Mouse (Mus musculus) kidney, adult 9 months (tissue): ENCODE measurements around the gene Rbfox2.

Experiments used
- DNase-seq: peaks from one replicate; pipeline ENCODE4 v3.0.0; 2022

Rbfox2 gene

DNA sequence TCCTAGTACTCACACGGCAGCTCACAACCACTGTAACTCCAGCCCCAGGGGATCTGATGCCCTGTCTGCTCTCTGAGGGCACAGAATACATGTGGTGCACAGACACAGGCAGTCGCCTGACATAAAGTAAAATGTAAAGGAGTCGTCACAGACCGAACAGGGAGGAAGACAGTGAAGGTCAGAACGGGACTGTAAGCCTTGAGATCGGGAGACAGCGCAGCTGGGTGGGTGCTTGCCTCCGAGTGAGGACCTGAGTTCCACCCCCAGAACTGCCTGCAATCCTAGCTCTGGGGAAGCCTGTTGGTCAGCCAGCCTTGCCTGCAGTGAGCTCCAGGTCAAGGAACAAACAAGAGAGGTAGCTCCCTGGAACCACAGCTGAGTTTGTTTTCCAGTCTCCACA, 177.7 kb downstream of the Rbfox2 start:
- DNase-seq: no peak

GRCm38 (mm10) chr15:77127737-77128136, 179.1 kb downstream of the Rbfox2 start:
- DNase-seq: no peak

GRCm38 (mm10) chr15:77126674-77127073, 180.1 kb downstream of the Rbfox2 start:
- DNase-seq: no peak

GRCm38 (mm10) chr15:77124372-77125117, 182.3 kb downstream of the Rbfox2 start:
- DNase-seq: peak; percentile 8

DNA sequence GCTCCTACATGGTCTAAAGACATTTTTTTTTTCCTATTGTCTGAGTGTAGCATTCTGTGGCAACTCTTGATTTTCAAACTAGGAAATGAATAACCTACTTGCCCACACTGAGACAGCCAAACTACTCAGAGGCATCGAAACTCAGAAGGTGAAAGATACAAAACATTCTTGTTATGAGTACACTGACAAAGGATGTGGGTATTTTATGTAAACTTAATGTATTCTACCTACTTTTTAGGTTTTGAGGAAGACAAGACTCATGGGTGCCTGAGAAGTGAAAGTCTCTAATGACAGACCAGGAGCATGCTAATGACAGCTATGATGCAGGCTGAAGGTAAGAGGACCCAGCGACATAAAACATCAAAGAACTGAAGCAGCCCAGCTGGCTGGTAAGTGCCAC, 184.0 kb downstream of the Rbfox2 start:
- no peak for DNase-seq

DNA sequence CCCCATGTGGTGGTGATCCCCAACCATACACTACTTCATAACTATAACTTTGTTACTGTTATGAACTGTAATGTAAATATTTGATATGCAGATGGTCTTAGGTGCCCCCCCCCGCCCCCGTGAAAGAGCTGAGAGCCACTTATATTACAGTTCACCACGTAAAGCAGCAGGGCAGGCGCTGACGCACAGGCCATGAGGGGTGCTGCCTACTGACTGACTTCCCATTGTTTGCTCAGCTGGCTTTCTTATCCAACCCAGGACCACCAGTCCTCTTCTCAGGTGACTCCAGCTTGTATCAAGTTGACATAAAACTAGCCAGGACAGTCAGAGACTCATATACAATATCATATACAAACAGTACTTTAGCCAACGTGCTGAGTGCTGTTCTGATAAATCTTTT, 184.6 kb downstream of the Rbfox2 start:
- DNase-seq: no peak

- DNase-seq: no peak
Observed at GRCm38 (mm10) chr15:77119666-77120065, 187.1 kb downstream of the Rbfox2 start.

- DNase-seq: no peak
Observed at GRCm38 (mm10) chr15:77117209-77117608, 189.6 kb downstream of the Rbfox2 start.

DNA sequence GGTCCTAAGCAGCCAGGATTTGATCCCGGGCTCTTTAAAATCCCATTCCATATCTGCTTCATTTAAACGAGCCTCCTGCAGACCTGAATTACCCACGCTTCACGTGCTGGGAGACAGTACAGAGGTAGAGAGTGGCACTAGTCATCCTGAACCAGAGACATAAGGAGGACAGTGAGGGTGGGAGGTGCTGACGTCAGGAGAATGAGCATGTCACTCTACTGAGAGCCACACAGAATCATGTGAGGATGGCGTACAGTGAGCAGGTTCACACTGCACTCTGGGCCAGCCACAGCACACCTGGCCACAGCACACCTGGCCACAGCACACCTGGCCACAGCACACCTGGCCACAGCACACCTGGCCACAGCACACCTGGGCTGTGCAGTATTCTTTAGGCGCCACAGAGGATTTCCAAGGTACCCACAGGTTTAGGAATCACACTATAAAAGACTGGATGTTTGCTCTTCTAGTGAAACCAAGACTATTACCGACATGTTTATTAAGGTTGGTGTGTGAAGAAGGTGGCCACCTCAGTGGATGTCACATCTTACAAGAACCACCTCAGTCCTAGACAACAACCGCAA, 190.6 kb downstream of the Rbfox2 start:
- no peak for DNase-seq

- peak; percentile 36 for DNase-seq
Observed at GRCm38 (mm10) chr15:77115456-77115855, 191.3 kb downstream of the Rbfox2 start.

- DNase-seq: no peak
Observed at GRCm38 (mm10) chr15:77113591-77113990, 193.2 kb downstream of the Rbfox2 start.

GRCm38 (mm10) chr15:77112378-77112777, 194.4 kb downstream of the Rbfox2 start:
- DNase-seq: no peak

- DNase-seq: no peak
Observed at GRCm38 (mm10) chr15:77111924-77112323, 194.9 kb downstream of the Rbfox2 start.

DNA sequence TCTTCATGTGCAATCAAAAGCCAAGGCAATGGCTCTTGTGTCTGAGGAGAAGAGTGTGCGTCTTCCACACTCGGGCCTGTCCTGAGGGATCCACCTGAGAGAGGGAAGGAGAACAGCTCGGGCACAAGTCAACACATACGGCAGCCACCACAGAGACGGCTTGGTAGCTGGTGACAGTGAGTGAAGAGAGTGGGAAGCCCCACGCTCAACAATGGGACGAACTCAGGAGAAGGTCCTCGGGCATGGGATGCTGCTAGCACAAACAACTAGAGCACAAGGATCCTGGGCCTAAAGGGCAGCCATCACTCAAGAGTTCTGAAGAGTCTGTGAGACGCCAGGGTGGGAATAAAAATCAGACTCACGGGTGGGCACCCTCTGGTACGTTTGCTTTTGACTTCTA, 196.4 kb downstream of the Rbfox2 start:
- no peak for DNase-seq

- DNase-seq: no peak
Observed at GRCm38 (mm10) chr15:77107169-77107908, 199.5 kb downstream of the Rbfox2 start.

- no peak for DNase-seq
Observed at GRCm38 (mm10) chr15:77105273-77105672, 201.5 kb downstream of the Rbfox2 start.

- DNase-seq: no peak
Observed at GRCm38 (mm10) chr15:77104349-77105158, 202.2 kb downstream of the Rbfox2 start.

GRCm38 (mm10) chr15:77102685-77103084, 204.1 kb downstream of the Rbfox2 start:
- DNase-seq: no peak

- DNase-seq: no peak
Observed at GRCm38 (mm10) chr15:77099756-77100155, 207.0 kb downstream of the Rbfox2 start.

GRCm38 (mm10) chr15:77097358-77097757, 209.4 kb downstream of the Rbfox2 start:
- DNase-seq: no peak

- DNase-seq: no peak
Observed at GRCm38 (mm10) chr15:77095216-77095615, 211.6 kb downstream of the Rbfox2 start.

- no peak for DNase-seq
Observed at GRCm38 (mm10) chr15:77094431-77094830, 212.4 kb downstream of the Rbfox2 start.

DNA sequence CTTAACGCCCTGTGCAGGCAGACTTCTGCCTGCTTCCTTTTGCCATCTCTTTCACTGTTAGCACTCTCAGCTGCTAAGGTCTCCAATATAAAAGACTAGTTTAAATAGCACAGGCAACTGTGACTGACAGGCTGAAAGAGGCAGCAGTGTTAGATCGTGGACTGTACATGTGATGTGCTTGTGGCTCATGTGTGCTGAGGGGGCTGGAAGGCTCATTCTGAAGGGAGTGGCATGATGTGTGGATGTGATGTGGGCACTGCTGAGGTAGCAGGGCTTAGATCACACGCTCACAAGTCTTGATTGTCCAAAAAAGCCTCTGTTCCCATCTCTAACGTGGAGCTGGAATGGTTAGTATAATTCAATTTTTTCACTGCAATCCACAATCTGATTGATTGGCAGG, 215.4 kb downstream of the Rbfox2 start:
- no peak for DNase-seq
